7 mouse cellular contexts compared by ENCODE assay signal in genomic region chr8:84928456-84929306, GRCm38 (mm10). TPM values are rescaled to one million over a fixed set of nuclear protein-coding genes. Genes with fewer than 3 reads are reported as not detected.
DNase-seq lines count a peak whose midpoint lies in the region; ATAC-seq and TF ChIP-seq lines count a peak whose summit lies in the region.

No protein-coding gene starts in this region.

- H3K9me3 ChIP-seq in ES-Bruce4 (replicated peaks; ENCODE audit: control insufficient read depth, insufficient read depth, low read length, poor library complexity, severe bottlenecking): no peaks in the 10 kb centered on the region
- no peaks in the 10 kb centered on the region for H3K9me3 ChIP-seq in embryonic facial prominence, embryonic 15.5 days (replicated peaks)
- no peaks in the 10 kb centered on the region for H3K9me3 ChIP-seq in heart, postnatal 0 days (replicated peaks; ENCODE audit: control insufficient read depth, low read length)
- H3K9me3 ChIP-seq in lung, embryonic 16.5 days (ENCODE audit: control insufficient read depth, low read length): no peaks in the 10 kb centered on the region

- TF ChIP-seq CTCF in ES-Bruce4 (IDR thresholded peaks at IDR 0.05; ENCODE audit: low read depth, low read length): peak; percentile 84
- peak; percentile 69 for TF ChIP-seq CTCF in heart, postnatal 0 days (IDR thresholded peaks at IDR 0.05; ENCODE audit: low read depth)

- no peak for TF ChIP-seq EP300 in ES-Bruce4 (IDR thresholded peaks at IDR 0.05; ENCODE audit: insufficient read depth, low read depth, low read length)
- TF ChIP-seq EP300 in heart, postnatal 0 days (IDR thresholded peaks at IDR 0.05; ENCODE audit: low read depth): no peak

- H3K4me1 ChIP-seq in ES-Bruce4 (ENCODE audit: control insufficient read depth, insufficient read depth, low read length): no peaks in the 10 kb centered on the region
- peaks cover 7% of the 10 kb centered on the region; the same call in 1 of the 2 replicates for H3K4me1 ChIP-seq in embryonic facial prominence, embryonic 15.5 days
- no peaks in the 10 kb centered on the region for H3K4me1 ChIP-seq in heart, postnatal 0 days (ENCODE audit: control insufficient read depth, insufficient read depth)
- no peaks in the 10 kb centered on the region; the same call in 1 of the 2 replicates for H3K4me1 ChIP-seq in lung, embryonic 16.5 days (replicated peaks; ENCODE audit: control insufficient read depth, insufficient read depth, low read length)

- H3K9ac ChIP-seq in ES-Bruce4 (ENCODE audit: low read depth, poor library complexity, severe bottlenecking): peak overlapping the region; percentile 14; the same call in 1 of the 2 replicates
- no peak overlapping the region for H3K9ac ChIP-seq in embryonic facial prominence, embryonic 15.5 days
- no peak overlapping the region for H3K9ac ChIP-seq in heart, postnatal 0 days (replicated peaks; ENCODE audit: low read depth, low read length)
- no peak overlapping the region; the same call in 1 of the 2 replicates for H3K9ac ChIP-seq in lung, embryonic 16.5 days (ENCODE audit: low read length)

- no peak overlapping the region for H3K27ac ChIP-seq in ES-Bruce4 (ENCODE audit: insufficient read depth, low read length)
- no peak overlapping the region for H3K27ac ChIP-seq in embryonic facial prominence, embryonic 15.5 days (replicated peaks)
- H3K27ac ChIP-seq in heart, postnatal 0 days (ENCODE audit: low read depth): no peak overlapping the region
- no peak overlapping the region for H3K27ac ChIP-seq in lung, embryonic 16.5 days (ENCODE audit: low read length)

- peak overlapping the region; percentile 65 for H3K4me2 ChIP-seq in embryonic facial prominence, embryonic 15.5 days (replicated peaks)
- H3K4me2 ChIP-seq in heart, postnatal 0 days (ENCODE audit: low read depth, low read length): peak overlapping the region; percentile 55
- H3K4me2 ChIP-seq in lung, embryonic 16.5 days (ENCODE audit: low read depth, low read length): peak overlapping the region; percentile 61

- peak; percentile 81 for DNase-seq in adrenal gland, postnatal 14 days
- DNase-seq in heart, postnatal 0 days (ENCODE audit: low spot score): no peak
- peak; percentile 78 to 79 for DNase-seq in kidney, postnatal 25 days
- DNase-seq in retina, embryonic 14.5 days (ENCODE audit: low spot score): peak; percentile 89

- no peaks in the 10 kb centered on the region for H3K27me3 ChIP-seq in ES-Bruce4 (ENCODE audit: control insufficient read depth, insufficient read depth, low read length, poor library complexity, severe bottlenecking)
- H3K27me3 ChIP-seq in embryonic facial prominence, embryonic 15.5 days: peaks cover 39% of the 10 kb centered on the region
- peaks cover 54% of the 10 kb centered on the region for H3K27me3 ChIP-seq in heart, postnatal 0 days (ENCODE audit: control insufficient read depth, insufficient read depth, low read length)
- peaks cover 23% of the 10 kb centered on the region for H3K27me3 ChIP-seq in lung, embryonic 16.5 days (ENCODE audit: control insufficient read depth, insufficient read depth, low read depth, low read length)

- ATAC-seq in embryonic facial prominence, embryonic 15.5 days (ENCODE audit: insufficient number of reproducible peaks, low FRiP score, low TSS enrichment, low read depth): 0 out of 2 replicates have a peak, but pooled peaks have one; percentile 34
- ATAC-seq in heart, postnatal 0 days (ENCODE audit: insufficient read depth, low read depth): peak; percentile 73; the same call in 1 of the 2 replicates
- ATAC-seq in lung, embryonic 16.5 days (ENCODE audit: low read depth): peak; percentile 82

- 2% methylated on average over 51 of the region's 52 CpGs for WGBS in embryonic facial prominence, embryonic 15.5 days
- WGBS in heart, postnatal 0 days: 5% methylated on average over 47 of the region's 52 CpGs
- WGBS in lung, embryonic 16.5 days: 2% methylated on average over 41 of the region's 52 CpGs

- H3K4me3 ChIP-seq in ES-Bruce4 (ENCODE audit: low read depth, low read length): peak overlapping the region; percentile 63
- peak overlapping the region; percentile 39 for H3K4me3 ChIP-seq in embryonic facial prominence, embryonic 15.5 days (replicated peaks)
- 0 out of 2 replicates have a peak overlapping the region, but pooled peaks have one; percentile 11 for H3K4me3 ChIP-seq in heart, postnatal 0 days (ENCODE audit: low read depth, low read length)
- H3K4me3 ChIP-seq in lung, embryonic 16.5 days (ENCODE audit: low read length): peak overlapping the region; percentile 29

- no peak for TF ChIP-seq POLR2A in ES-Bruce4 (IDR thresholded peaks at IDR 0.05; ENCODE audit: insufficient read depth, low read length)

- H3K36me3 ChIP-seq in ES-Bruce4 (ENCODE audit: control insufficient read depth, insufficient read depth, low read length, poor library complexity, severe bottlenecking): no peaks in the 10 kb centered on the region
- H3K36me3 ChIP-seq in embryonic facial prominence, embryonic 15.5 days: no peaks in the 10 kb centered on the region
- no peaks in the 10 kb centered on the region for H3K36me3 ChIP-seq in heart, postnatal 0 days (replicated peaks; ENCODE audit: control insufficient read depth, insufficient read depth, low read length)
- no peaks in the 10 kb centered on the region for H3K36me3 ChIP-seq in lung, embryonic 16.5 days (ENCODE audit: control insufficient read depth, insufficient read depth, low read length)

RNA-seq across cellular contexts. Expression of gene Mast1, which starts 8.5 kb away (rescaled TPM):
- 0.73 and 1.5 TPM in 2 replicates for polyA plus RNA-seq in ES-Bruce4 (2011; ENCODE audit: insufficient read depth, insufficient read length, low read depth, missing spikeins)
- 1.2 and 3.1 TPM in 2 replicates for total RNA-seq in adrenal gland, postnatal 14 days (2021)
- polyA plus RNA-seq in embryonic facial prominence, embryonic 15.5 days (2015; fragmentation: Nextera tagmentation; extraction: Ambion mirVana): 1.9 and 2.2 TPM in 2 replicates
- total RNA-seq in heart, postnatal 0 days (2014; rRNA removed; ENCODE audit: low replicate concordance): 0.08 TPM in 1 of 2 replicates, not detected in the other
- 0.05 TPM in 1 of 2 replicates, not detected in the other for polyA plus RNA-seq in heart, postnatal 0 days (2015; fragmentation: Nextera tagmentation; extraction: Ambion mirVana)
- 0.64 and 0.72 TPM in 2 replicates for polyA plus RNA-seq in lung, embryonic 16.5 days (2015; fragmentation: Nextera tagmentation; extraction: Ambion mirVana)

RNA-seq across cellular contexts. Expression of gene Rtbdn, which starts 18.1 kb away (rescaled TPM):
- polyA plus RNA-seq in ES-Bruce4 (2011; ENCODE audit: insufficient read depth, insufficient read length, low read depth, missing spikeins): 0.38 TPM in 1 of 2 replicates, not detected in the other
- total RNA-seq in adrenal gland, postnatal 14 days (2021): not detected in 2 replicates
- 0.27 TPM in 1 of 2 replicates, not detected in the other for polyA plus RNA-seq in embryonic facial prominence, embryonic 15.5 days (2015; fragmentation: Nextera tagmentation; extraction: Ambion mirVana)
- total RNA-seq in heart, postnatal 0 days (2014; rRNA removed; ENCODE audit: low replicate concordance): not detected in 2 replicates
- 0.10 TPM in 1 of 2 replicates, not detected in the other for polyA plus RNA-seq in heart, postnatal 0 days (2015; fragmentation: Nextera tagmentation; extraction: Ambion mirVana)
- polyA plus RNA-seq in lung, embryonic 16.5 days (2015; fragmentation: Nextera tagmentation; extraction: Ambion mirVana): 0.23 and 0.29 TPM in 2 replicates

RNA-seq across cellular contexts. Expression of gene Dnase2a, which starts 20.3 kb away (rescaled TPM):
- polyA plus RNA-seq in ES-Bruce4 (2011; ENCODE audit: insufficient read depth, insufficient read length, low read depth, missing spikeins): 27.5 and 30.9 TPM in 2 replicates
- 8.3 and 11.0 TPM in 2 replicates for total RNA-seq in adrenal gland, postnatal 14 days (2021)
- 20.0 and 22.4 TPM in 2 replicates for polyA plus RNA-seq in embryonic facial prominence, embryonic 15.5 days (2015; fragmentation: Nextera tagmentation; extraction: Ambion mirVana)
- 6.0 and 11.0 TPM in 2 replicates for total RNA-seq in heart, postnatal 0 days (2014; rRNA removed; ENCODE audit: low replicate concordance)
- polyA plus RNA-seq in heart, postnatal 0 days (2015; fragmentation: Nextera tagmentation; extraction: Ambion mirVana): 4.6 and 5.6 TPM in 2 replicates
- 19.9 and 21.1 TPM in 2 replicates for polyA plus RNA-seq in lung, embryonic 16.5 days (2015; fragmentation: Nextera tagmentation; extraction: Ambion mirVana)

RNA-seq across cellular contexts. Expression of gene Klf1, which starts 27.0 kb away (rescaled TPM):
- polyA plus RNA-seq in ES-Bruce4 (2011; ENCODE audit: insufficient read depth, insufficient read length, low read depth, missing spikeins): not detected in 2 replicates
- total RNA-seq in adrenal gland, postnatal 14 days (2021): 0.56 and 5.1 TPM in 2 replicates
- polyA plus RNA-seq in embryonic facial prominence, embryonic 15.5 days (2015; fragmentation: Nextera tagmentation; extraction: Ambion mirVana): 1.3 and 1.6 TPM in 2 replicates
- not detected in 2 replicates for total RNA-seq in heart, postnatal 0 days (2014; rRNA removed; ENCODE audit: low replicate concordance)
- polyA plus RNA-seq in heart, postnatal 0 days (2015; fragmentation: Nextera tagmentation; extraction: Ambion mirVana): 0.27 and 0.56 TPM in 2 replicates
- 1.5 and 4.9 TPM in 2 replicates for polyA plus RNA-seq in lung, embryonic 16.5 days (2015; fragmentation: Nextera tagmentation; extraction: Ambion mirVana)

RNA-seq across cellular contexts. Expression of gene Gcdh, which starts 35.0 kb away (rescaled TPM):
- polyA plus RNA-seq in ES-Bruce4 (2011; ENCODE audit: insufficient read depth, insufficient read length, low read depth, missing spikeins): 72.5 and 78.5 TPM in 2 replicates
- total RNA-seq in adrenal gland, postnatal 14 days (2021): 55.4 and 84.8 TPM in 2 replicates
- 29.4 and 32.2 TPM in 2 replicates for polyA plus RNA-seq in embryonic facial prominence, embryonic 15.5 days (2015; fragmentation: Nextera tagmentation; extraction: Ambion mirVana)
- 45.5 and 52.8 TPM in 2 replicates for total RNA-seq in heart, postnatal 0 days (2014; rRNA removed; ENCODE audit: low replicate concordance)
- polyA plus RNA-seq in heart, postnatal 0 days (2015; fragmentation: Nextera tagmentation; extraction: Ambion mirVana): 33.0 and 33.5 TPM in 2 replicates
- 36.7 and 37.3 TPM in 2 replicates for polyA plus RNA-seq in lung, embryonic 16.5 days (2015; fragmentation: Nextera tagmentation; extraction: Ambion mirVana)

Comparison
In these comparisons a context has a peak if more than half of its experiments do, and no peak if none do; other contexts are left out.
1. H3K4me3 ChIP-seq: peak in every context shown above with its lines; median percentile 63 in ES-Bruce4; 39 in embryonic facial prominence, embryonic 15.5 days; 29 in lung, embryonic 16.5 days; 11 in heart, postnatal 0 days.